Mouse (Mus musculus) T-helper 1 cell (primary cell): ENCODE results near the gene Ssxa1.
"Not testable (repeated sequence)": the region's sequence is repeated elsewhere in the genome, so short reads cannot be mapped to it uniquely, and the experiment has no call there.

Experiments used
- in situ Hi-C: fragments of 300-600 bp; cut with MboI, MseI; formaldehyde crosslinking; loops from one replicate; pipeline ENCODE4 v1.15.1; 2025; ENCODE audit warnings: high pct_unique_total_duplicates

The Ssxa1 gene

GRCm38 (mm10) chrX:21115520-21115919, at the start of gene Ssxa1:
TSS of gene Ssxa1 (plus strand) at chrX:21115820.
- in situ Hi-C loops = no loop called here

- in situ Hi-C loops = no loop called here
Observed at GRCm38 (mm10) chrX:21068106-21068505, 47.5 kb upstream of the Ssxa1 start, which contains the start of gene Spaca5. TSS of gene Spaca5 (plus strand) at chrX:21068406.

- in situ Hi-C loops = no loop called here
Observed at GRCm38 (mm10) chrX:21088645-21088982, 27.0 kb upstream of the Ssxa1 start.

- in situ Hi-C loops = no loop called here
Observed at GRCm38 (mm10) chrX:21088983-21089866, 26.4 kb upstream of the Ssxa1 start, which contains the start of gene Zfp300. TSS of gene Zfp300 (minus strand) at chrX:21089527.

GRCm38 (mm10) chrX:21089867-21090239, 25.8 kb upstream of the Ssxa1 start:
- in situ Hi-C loops = no loop called here

GRCm38 (mm10) chrX:21146675-21147074, 31.1 kb downstream of the Ssxa1 start:
- in situ Hi-C loops = not testable (repeated sequence)
